Mouse (Mus musculus) embryonic facial prominence, embryonic 12.5 days (tissue): ENCODE results near the gene Atrnl1. TPM values are rescaled to one million over a fixed set of nuclear protein-coding genes. Genes with fewer than 3 reads are reported as not detected.

Source experiments
- ATAC-seq: fragments of 200-750 bp; cut with Nextera tagmentation; 2 replicates; pipeline ENCODE4 v1.8.0; 2017; ENCODE audit not compliant: insufficient number of reproducible peaks, insufficient read depth, low FRiP score, low TSS enrichment
- H3K27ac ChIP-seq: fragments of 300-500 bp; sonication (generic); 2 replicates; pipeline ENCODE4 v1.5.1; 2016; ENCODE audit warnings: mild to moderate bottlenecking
- H3K27me3 ChIP-seq: fragments of 300-500 bp; sonication (generic); 2 replicates; pipeline ENCODE4 v1.6.1; 2016; ENCODE audit warnings: mild to moderate bottlenecking, moderate library complexity
- H3K36me3 ChIP-seq: fragments of 300-500 bp; sonication (generic); 2 replicates; pipeline ENCODE4 v1.6.1; 2016; ENCODE audit warnings: mild to moderate bottlenecking
- H3K4me1 ChIP-seq: fragments of 300-500 bp; sonication (generic); 2 replicates; pipeline ENCODE4 v1.6.1; 2016
- H3K4me2 ChIP-seq: fragments of 300-500 bp; sonication (generic); replicated peaks from 2 replicates; pipeline ENCODE4 v1.6.1; 2016; ENCODE audit warnings: mild to moderate bottlenecking, moderate library complexity
- H3K4me3 ChIP-seq: fragments of 300-500 bp; sonication (generic); 2 replicates; pipeline ENCODE4 v1.5.1; 2016; ENCODE audit warnings: mild to moderate bottlenecking
- H3K9ac ChIP-seq: fragments of 300-500 bp; sonication (generic); 2 replicates; pipeline ENCODE4 v1.6.1; 2016; ENCODE audit warnings: mild to moderate bottlenecking, moderate library complexity
- H3K9me3 ChIP-seq: fragments of 300-500 bp; sonication (generic); 2 replicates; pipeline ENCODE4 v1.6.1; 2016; ENCODE audit warnings: mild to moderate bottlenecking, moderate library complexity
- WGBS: fragments of 180-500 bp; shearing (Covaris S2); methylation state at CpG from one replicate; pipeline ENCODE4 v1.1.7; 2016; 5-methylcytosine and 5-hydroxymethylcytosine counted together
- microRNA-seq: library from miRNA; unstranded; fragments of <30 nt; microRNA quantifications from one replicate; pipeline ENCODE4, GENCODE M21; 2017
- polyA plus RNA-seq: library from polyadenylated mRNA; unstranded; fragments of >200 nt; fragmentation: Nextera tagmentation; extraction: Ambion mirVana; gene quantifications from 2 replicates; pipeline ENCODE4 v1.2.1, GENCODE M21; 2016

The Atrnl1 gene
- polyA plus RNA-seq, 1 experiment from 2014 or later: 12.8 TPM

GRCm38 (mm10) chr19:58164896-58165634, 554.2 kb downstream of the Atrnl1 start:
- no peak overlapping the region for H3K4me3 ChIP-seq
- no peaks in the 10 kb centered on the region for H3K9me3 ChIP-seq
- H3K36me3 ChIP-seq: no peaks in the 10 kb centered on the region
- peaks cover 18% of the 10 kb centered on the region; the same call in 1 of the 2 replicates for H3K4me1 ChIP-seq
- no peak for ATAC-seq
- no peak overlapping the region for H3K27ac ChIP-seq
- 77% methylated on average over 7 of the region's 7 CpGs for WGBS
- 0 out of 2 replicates have a peak, but pooled peaks cover 4% of the 10 kb centered on the region for H3K27me3 ChIP-seq
- no peak overlapping the region for H3K4me2 ChIP-seq
- no peak overlapping the region for H3K9ac ChIP-seq

DNA sequence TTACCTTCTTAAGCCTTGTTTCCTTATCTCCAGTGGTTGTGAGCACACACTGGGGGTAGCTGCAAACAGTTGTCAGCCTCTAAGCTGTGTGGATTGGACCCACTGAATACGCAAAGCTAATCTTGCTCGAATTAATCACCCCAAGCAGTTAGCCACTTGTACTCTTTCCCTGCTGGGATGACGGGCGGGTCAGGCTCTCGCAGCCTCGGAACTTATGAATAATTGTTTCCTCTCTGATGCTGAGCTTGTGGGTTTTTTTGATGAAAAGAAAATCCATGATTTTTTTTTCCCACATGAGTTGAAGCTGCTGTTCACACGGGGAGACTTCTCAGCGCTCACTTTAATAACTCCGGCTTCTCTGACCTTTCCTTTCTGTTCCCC, 554.8 kb downstream of the Atrnl1 start:
- H3K4me3 ChIP-seq: no peak overlapping the region
- H3K36me3 ChIP-seq: no peaks in the 10 kb centered on the region
- H3K4me1 ChIP-seq: peaks cover 18% of the 10 kb centered on the region; the same call in 1 of the 2 replicates
- H3K9me3 ChIP-seq: no peaks in the 10 kb centered on the region
- H3K27me3 ChIP-seq: 0 out of 2 replicates have a peak, but pooled peaks cover 4% of the 10 kb centered on the region
- H3K4me2 ChIP-seq: no peak overlapping the region
- ATAC-seq: no peak
- no peak overlapping the region for H3K27ac ChIP-seq
- WGBS: 48% methylated on average over 9 of the region's 9 CpGs
- H3K9ac ChIP-seq: no peak overlapping the region

GRCm38 (mm10) chr19:58166147-58166546, 555.3 kb downstream of the Atrnl1 start:
- Histone ChIP-seq H3K27me3 (0 out of 2 replicates have a peak, but pooled peaks cover 4% of the 10 kb centered on the region), H3K4me2 (no peak overlapping the region), H3K36me3 (no peaks in the 10 kb centered on the region), H3K4me1 (peaks cover 18% of the 10 kb centered on the region; the same call in 1 of the 2 replicates), H3K9ac (no peak overlapping the region), H3K4me3 (no peak overlapping the region), H3K27ac (no peak overlapping the region), H3K9me3 (no peaks in the 10 kb centered on the region)
- no peak for ATAC-seq
- 58% methylated on average over 6 of the region's 6 CpGs for WGBS

- no peak overlapping the region for H3K4me2 ChIP-seq
- peaks cover 7% of the 10 kb centered on the region; the same call in 1 of the 2 replicates for H3K27me3 ChIP-seq
- H3K4me3 ChIP-seq: no peak overlapping the region
- H3K9ac ChIP-seq: no peak overlapping the region
- H3K36me3 ChIP-seq: no peaks in the 10 kb centered on the region
- no peaks in the 10 kb centered on the region for H3K9me3 ChIP-seq
- WGBS: 91% methylated on average over 10 of the region's 10 CpGs
- ATAC-seq: no peak
- H3K27ac ChIP-seq: no peak overlapping the region
- peaks cover 12% of the 10 kb centered on the region for H3K4me1 ChIP-seq
These were observed 567.6 kb downstream of the Atrnl1 start for GRCm38 (mm10) chr19:58178410-58178809.

- 4% methylated on average over 5 of the region's 5 CpGs for WGBS
- peaks cover 12% of the 10 kb centered on the region for H3K4me1 ChIP-seq
These were observed 569.9 kb downstream of the Atrnl1 start for GRCm38 (mm10) chr19:58180773-58181172.

More at GRCm38 (mm10) chr19:58180773-58181172, 569.9 kb downstream of the Atrnl1 start:
- H3K4me3 ChIP-seq: no peak overlapping the region
- H3K36me3 ChIP-seq: no peaks in the 10 kb centered on the region
- no peak for ATAC-seq
- peaks cover 4% of the 10 kb centered on the region; the same call in 1 of the 2 replicates for H3K27me3 ChIP-seq
- H3K4me2 ChIP-seq: no peak overlapping the region; the same call in 1 of the 2 replicates
- H3K9me3 ChIP-seq: no peaks in the 10 kb centered on the region
- H3K27ac ChIP-seq: no peak overlapping the region
- no peak overlapping the region for H3K9ac ChIP-seq

Small RNAs within 50 kb of the gene (microRNA-seq; reads per million reads assigned to microRNA genes)
- gene Mir5623: 1.6 reads per million

Other genes with a start within 250 kb of the Atrnl1 start
- gene Trub1, start 158.1 kb upstream of the Atrnl1 start, polyA plus RNA-seq: 26.3 and 27.2 TPM in 2 replicates